In genomic region chr17:46552151-46552550, GRCm38 (mm10) we compare ENCODE assay signal across 8 mouse cellular contexts. TPM values are rescaled to one million over a fixed set of nuclear protein-coding genes. Genes with fewer than 3 reads are reported as not detected.
DNase-seq lines count a peak whose midpoint lies in the region; ATAC-seq and TF ChIP-seq lines count a peak whose summit lies in the region.

No protein-coding gene starts in this region.

- TF ChIP-seq CTCF in gastrocnemius, adult 2 months (IDR thresholded peaks at IDR 0.05), result no peak
- TF ChIP-seq CTCF in intestine, postnatal 0 days (IDR thresholded peaks at IDR 0.05; ENCODE audit: low read depth), result no peak

- no peak for DNase-seq in gastrocnemius, adult 2 months
- DNase-seq in gastrocnemius, adult 18-20 months (ENCODE audit: low spot score), result no peak
- DNase-seq in lung, postnatal 25 days (ENCODE audit: low spot score), result no peak
- no peak for DNase-seq in Muller cell, postnatal 12 days (ENCODE audit: inconsistent ontology term)
- no peak for DNase-seq in liver, embryonic 11.5 days (ENCODE audit: low spot score)

- H3K4me2 ChIP-seq in lung, embryonic 15.5 days, result peak overlapping the region; percentile 83; the same call in 1 of the 2 replicates
- H3K4me2 ChIP-seq in intestine, postnatal 0 days (replicated peaks; ENCODE audit: low read depth), result no peak overlapping the region
- peak overlapping the region; percentile 67 for H3K4me2 ChIP-seq in stomach, embryonic 14.5 days (replicated peaks; ENCODE audit: low read depth, low read length)
- no peak overlapping the region for H3K4me2 ChIP-seq in liver, embryonic 11.5 days

- peaks cover 45% of the 10 kb centered on the region for H3K36me3 ChIP-seq in lung, embryonic 15.5 days
- peaks cover 37% of the 10 kb centered on the region for H3K36me3 ChIP-seq in intestine, postnatal 0 days (ENCODE audit: control insufficient read depth, insufficient read depth)
- H3K36me3 ChIP-seq in stomach, embryonic 14.5 days (ENCODE audit: control insufficient read depth, insufficient read depth, low read length), result peaks cover 46% of the 10 kb centered on the region
- H3K36me3 ChIP-seq in liver, embryonic 11.5 days (ENCODE audit: control insufficient read depth, insufficient read depth, low read length), result peaks cover 27% of the 10 kb centered on the region

- H3K9me3 ChIP-seq in lung, embryonic 15.5 days, result no peaks in the 10 kb centered on the region
- H3K9me3 ChIP-seq in intestine, postnatal 0 days (ENCODE audit: control insufficient read depth), result no peaks in the 10 kb centered on the region
- H3K9me3 ChIP-seq in stomach, embryonic 14.5 days (ENCODE audit: control insufficient read depth, low read depth, low read length), result no peaks in the 10 kb centered on the region
- H3K9me3 ChIP-seq in liver, embryonic 11.5 days (ENCODE audit: control insufficient read depth, low read length), result no peaks in the 10 kb centered on the region

- peak overlapping the region; percentile 54 for H3K4me3 ChIP-seq in gastrocnemius, adult 2 months
- 0 out of 2 replicates have a peak overlapping the region, but pooled peaks have one; percentile 92 for H3K4me3 ChIP-seq in lung, embryonic 15.5 days
- no peak overlapping the region for H3K4me3 ChIP-seq in intestine, postnatal 0 days (ENCODE audit: low read depth, low read length)
- H3K4me3 ChIP-seq in stomach, embryonic 14.5 days (ENCODE audit: low read depth, low read length), result peak overlapping the region; percentile 98; the same call in 1 of the 2 replicates
- H3K4me3 ChIP-seq in liver, embryonic 11.5 days (ENCODE audit: low read depth, low read length), result no peak overlapping the region

- intact Hi-C loops in gastrocnemius, adult 2 months (cut with DNase I), result loop anchor here (5.0 to 10.0 kb wide), 2 partner anchors 95 to 153 kb away; partner anchors contain the start of genes Klc4, Mrpl2 and Ppp2r5d

- H3K27ac ChIP-seq in gastrocnemius, adult 2 months, result peak overlapping the region; percentile 98
- no peak overlapping the region; the same call in 1 of the 2 replicates for H3K27ac ChIP-seq in lung, embryonic 15.5 days
- H3K27ac ChIP-seq in intestine, postnatal 0 days (ENCODE audit: low read depth, low read length), result peak overlapping the region; percentile 29; the same call in 1 of the 2 replicates
- peak overlapping the region; percentile 30; the same call in 1 of the 2 replicates for H3K27ac ChIP-seq in stomach, embryonic 14.5 days (ENCODE audit: low read length)
- H3K27ac ChIP-seq in liver, embryonic 11.5 days (ENCODE audit: low read depth, low read length), result no peak overlapping the region

- no peak overlapping the region for H3K9ac ChIP-seq in lung, embryonic 15.5 days
- H3K9ac ChIP-seq in intestine, postnatal 0 days (ENCODE audit: low read depth, low read length), result no peak overlapping the region
- H3K9ac ChIP-seq in stomach, embryonic 14.5 days (replicated peaks; ENCODE audit: low read depth, low read length), result no peak overlapping the region
- no peak overlapping the region for H3K9ac ChIP-seq in liver, embryonic 11.5 days (ENCODE audit: low read depth, low read length)

- 82% methylated on average over 7 of the region's 7 CpGs for WGBS in lung, embryonic 15.5 days
- WGBS in intestine, postnatal 0 days, result 81% methylated on average over 7 of the region's 7 CpGs
- WGBS in stomach, embryonic 14.5 days, result 78% methylated on average over 7 of the region's 7 CpGs
- 90% methylated on average over 7 of the region's 7 CpGs for WGBS in liver, embryonic 11.5 days

- H3K4me1 ChIP-seq in lung, embryonic 15.5 days, result peaks cover 47% of the 10 kb centered on the region
- H3K4me1 ChIP-seq in intestine, postnatal 0 days (replicated peaks; ENCODE audit: control insufficient read depth, insufficient read depth, low read length), result 0 out of 2 replicates have a peak, but pooled peaks cover 4% of the 10 kb centered on the region
- peaks cover 25% of the 10 kb centered on the region for H3K4me1 ChIP-seq in stomach, embryonic 14.5 days (ENCODE audit: control insufficient read depth, insufficient read depth, low read length)
- H3K4me1 ChIP-seq in liver, embryonic 11.5 days (replicated peaks; ENCODE audit: control insufficient read depth, insufficient read depth, low read length), result peaks cover 34% of the 10 kb centered on the region

- H3K27me3 ChIP-seq in lung, embryonic 15.5 days, result 0 out of 2 replicates have a peak, but pooled peaks cover 3% of the 10 kb centered on the region
- no peaks in the 10 kb centered on the region for H3K27me3 ChIP-seq in intestine, postnatal 0 days (replicated peaks; ENCODE audit: control insufficient read depth, insufficient read depth, low read length)
- H3K27me3 ChIP-seq in stomach, embryonic 14.5 days (ENCODE audit: control insufficient read depth, insufficient read depth, low read length), result no peaks in the 10 kb centered on the region
- peaks cover 4% of the 10 kb centered on the region for H3K27me3 ChIP-seq in liver, embryonic 11.5 days (replicated peaks; ENCODE audit: control insufficient read depth, insufficient read depth, low read length)

- no peak for ATAC-seq in lung, embryonic 15.5 days (ENCODE audit: borderline replicate concordance, extremely low read depth, low FRiP score, low TSS enrichment)
- no peak for ATAC-seq in intestine, postnatal 0 days
- ATAC-seq in stomach, embryonic 14.5 days (ENCODE audit: insufficient number of reproducible peaks, insufficient read depth, low FRiP score, low read depth), result no peak
- ATAC-seq in liver, embryonic 11.5 days (replicated peaks; ENCODE audit: low FRiP score), result no peak

RNA-seq across cellular contexts. Expression of gene Srf, which starts 3.8 kb away (rescaled TPM):
- 10 to 100 TPM; 82.4 to 89.3 TPM for total RNA-seq in gastrocnemius, adult 2 months (2021)
- total RNA-seq in gastrocnemius, adult 18-20 months (2021), result 10 to 100 TPM; 80.0 to 87.2 TPM
- polyA plus RNA-seq in lung, embryonic 15.5 days (2015; fragmentation: Nextera tagmentation; extraction: Ambion mirVana), result 10.4 and 10.7 TPM in 2 replicates
- polyA plus RNA-seq in intestine, postnatal 0 days (2015; fragmentation: Nextera tagmentation; extraction: Ambion mirVana), result 5.1 and 5.2 TPM in 2 replicates
- polyA plus RNA-seq in stomach, embryonic 14.5 days (2014; fragmentation: Nextera tagmentation; extraction: Ambion mirVana), result 12.2 and 15.7 TPM in 2 replicates
- 5.6 and 9.2 TPM in 2 replicates for polyA plus RNA-seq in liver, embryonic 11.5 days (2014; fragmentation: Nextera tagmentation; extraction: Ambion mirVana)

RNA-seq across cellular contexts. Expression of gene Cul9, which starts 6.0 kb away (rescaled TPM):
- total RNA-seq in gastrocnemius, adult 2 months (2021), result 10 to 100 TPM; 13.8 to 15.5 TPM
- total RNA-seq in gastrocnemius, adult 18-20 months (2021), result 10 to 100 TPM; 13.6 to 14.4 TPM
- polyA plus RNA-seq in lung, embryonic 15.5 days (2015; fragmentation: Nextera tagmentation; extraction: Ambion mirVana), result 2.9 and 3.4 TPM in 2 replicates
- polyA plus RNA-seq in intestine, postnatal 0 days (2015; fragmentation: Nextera tagmentation; extraction: Ambion mirVana), result 1.3 and 2.0 TPM in 2 replicates
- 3.6 and 5.6 TPM in 2 replicates for polyA plus RNA-seq in stomach, embryonic 14.5 days (2014; fragmentation: Nextera tagmentation; extraction: Ambion mirVana)
- polyA plus RNA-seq in liver, embryonic 11.5 days (2014; fragmentation: Nextera tagmentation; extraction: Ambion mirVana), result 1.1 and 1.2 TPM in 2 replicates

RNA-seq across cellular contexts. Expression of gene Dnph1, which starts 55.6 kb away (rescaled TPM):
- total RNA-seq in gastrocnemius, adult 2 months (2021), result 1 to 10 TPM; 5.2 to 5.7 TPM
- 1 to 10 TPM; 5.0 to 6.4 TPM for total RNA-seq in gastrocnemius, adult 18-20 months (2021)
- polyA plus RNA-seq in lung, embryonic 15.5 days (2015; fragmentation: Nextera tagmentation; extraction: Ambion mirVana), result 43.0 and 51.3 TPM in 2 replicates
- polyA plus RNA-seq in intestine, postnatal 0 days (2015; fragmentation: Nextera tagmentation; extraction: Ambion mirVana), result 10.9 and 11.1 TPM in 2 replicates
- 56.3 and 65.5 TPM in 2 replicates for polyA plus RNA-seq in stomach, embryonic 14.5 days (2014; fragmentation: Nextera tagmentation; extraction: Ambion mirVana)
- 63.6 and 65.0 TPM in 2 replicates for polyA plus RNA-seq in liver, embryonic 11.5 days (2014; fragmentation: Nextera tagmentation; extraction: Ambion mirVana)

Comparison
In these comparisons a context has a peak if more than half of its experiments do, and no peak if none do; other contexts are left out.
1. H3K27ac ChIP-seq: peak in gastrocnemius, adult 2 months (single experiment), intestine, postnatal 0 days (single experiment) and stomach, embryonic 14.5 days (single experiment); none in lung, embryonic 15.5 days (single experiment) and liver, embryonic 11.5 days (single experiment).
2. H3K4me3 ChIP-seq: peak in gastrocnemius, adult 2 months (single experiment), lung, embryonic 15.5 days (single experiment) and stomach, embryonic 14.5 days (single experiment); none in intestine, postnatal 0 days (single experiment) and liver, embryonic 11.5 days (single experiment).
3. H3K4me2 ChIP-seq: peak in lung, embryonic 15.5 days (single experiment) and stomach, embryonic 14.5 days (single experiment); none in intestine, postnatal 0 days (single experiment) and liver, embryonic 11.5 days (single experiment).